Mouse (Mus musculus) heart, postnatal 0 days (tissue): Measurements from ENCODE around the gene St3gal4.

Experiments
- CTCF ChIP-seq: IDR thresholded peaks from 2 replicates; pipeline ENCODE4 v1.5.1; 2016; ENCODE audit warnings: antibody characterized with exemption, control low read depth, low read depth
- EP300 ChIP-seq: IDR thresholded peaks from 2 replicates; pipeline ENCODE4 v1.6.1; 2016; ENCODE audit warnings: antibody characterized with exemption, low read depth

- TF ChIP-seq CTCF = no peak
- no peak for TF ChIP-seq EP300
Measured at GRCm38 (mm10) chr9:35114234-35114633, 4.8 kb downstream of the St3gal4 start.
